Mouse (Mus musculus) spleen, embryonic (tissue): ENCODE data around the gene Nupl1.

Experiments
- CTCF ChIA-PET: fragments of 350-600 bp; sonication (Branson Sonifier 250); formaldehyde crosslinking; loops from one replicate; lab custom pipeline; 2022; lab: Charles Lee

Nupl1 gene

GRCm38 (mm10) chr14:60251281-60252003 is at the start of gene Nupl1, which contains the start of gene Gm49336:
TSS of gene Nupl1 (minus strand) at chr14:60251431.
TSS of gene Gm49336 (minus strand) at chr14:60251507.
- CTCF ChIA-PET, result no interaction called here

GRCm38 (mm10) chr14:60301024-60301423 is 49.8 kb upstream of the Nupl1 start:
- CTCF ChIA-PET, result no interaction called here

- CTCF ChIA-PET, result no interaction called here
These were observed 49.2 kb upstream of the Nupl1 start for GRCm38 (mm10) chr14:60300224-60300991.

GRCm38 (mm10) chr14:60295531-60295930 is 44.3 kb upstream of the Nupl1 start:
- CTCF ChIA-PET, result no interaction called here

GRCm38 (mm10) chr14:60290363-60290762 is 39.1 kb upstream of the Nupl1 start:
- CTCF ChIA-PET, result no interaction called here

GRCm38 (mm10) chr14:60286194-60286863 is 35.1 kb upstream of the Nupl1 start:
- CTCF ChIA-PET, result no interaction called here

- CTCF ChIA-PET, result no interaction called here
These were observed 24.4 kb upstream of the Nupl1 start for GRCm38 (mm10) chr14:60275301-60276276.

- CTCF ChIA-PET, result interaction anchor here (0.6 to 1.0 kb wide), 2 partner anchors 12 to 24 kb away, joined by 3 to 6 read pairs; no protein-coding TSS in a partner anchor
These were observed 22.1 kb upstream of the Nupl1 start for GRCm38 (mm10) chr14:60273346-60273745.

- CTCF ChIA-PET, result no interaction called here
These were observed 18.1 kb upstream of the Nupl1 start for GRCm38 (mm10) chr14:60269333-60269732.

- CTCF ChIA-PET, result interaction anchor here (0.6 to 1.2 kb wide), 2 partner anchors 12 to 506 kb away, joined by 5 to 7 read pairs; no protein-coding TSS in a partner anchor
These were observed 14.0 kb upstream of the Nupl1 start, which contains the start of gene Mtmr6 for GRCm38 (mm10) chr14:60264990-60265876. TSS of gene Mtmr6 (plus strand) at chr14:60265228.

GRCm38 (mm10) chr14:60262316-60262715 is 11.1 kb upstream of the Nupl1 start:
- CTCF ChIA-PET, result no interaction called here

GRCm38 (mm10) chr14:60257851-60258250 is 6.6 kb upstream of the Nupl1 start:
- CTCF ChIA-PET, result no interaction called here

GRCm38 (mm10) chr14:60257101-60257500 is 5.9 kb upstream of the Nupl1 start:
- CTCF ChIA-PET, result no interaction called here

- CTCF ChIA-PET, result interaction anchor here (0.6 kb wide), 1 partner anchor 13 kb away, joined by 3 read pairs; no protein-coding TSS in a partner anchor
These were observed 5.1 kb upstream of the Nupl1 start for GRCm38 (mm10) chr14:60256356-60256755.

GRCm38 (mm10) chr14:60254774-60255173 is 3.5 kb upstream of the Nupl1 start:
- CTCF ChIA-PET, result no interaction called here

- CTCF ChIA-PET, result interaction anchor here (0.8 kb wide), 1 partner anchor 11 kb away, joined by 5 read pairs; no protein-coding TSS in a partner anchor
These were observed 2.2 kb upstream of the Nupl1 start for GRCm38 (mm10) chr14:60253466-60253865.

GRCm38 (mm10) chr14:60252004-60253000 is 1.1 kb upstream of the Nupl1 start:
- CTCF ChIA-PET, result interaction anchor here (0.8 kb wide), 1 partner anchor 12 kb away, joined by 5 read pairs; no protein-coding TSS in a partner anchor

- CTCF ChIA-PET, result no interaction called here
These were observed 352 bp downstream of the Nupl1 start for GRCm38 (mm10) chr14:60250879-60251278.
